19 mouse cellular contexts compared by ENCODE assay signal in genomic region chr1:105003786-105004185, GRCm38 (mm10).
A peak's percentile ranks its signal among the peaks of the same experiment; 100 is the strongest.
DNase-seq lines count a peak whose midpoint lies in the region; ATAC-seq and TF ChIP-seq lines count a peak whose summit lies in the region.
"Had no signal": no experiment of that assay in that cellular context is flagged by ENCODE, and none has a peak within 500 bp of the region (broad histone marks: within the 10 kb centered on the region; RNA-seq: fewer than 3 reads in every experiment).

No protein-coding gene starts in this region.

- no peaks in the 10 kb centered on the region for H3K4me1 ChIP-seq in kidney, adult 2 months (ENCODE audit: control insufficient read depth, insufficient read depth, low read length)
- H3K4me1 ChIP-seq: forebrain, embryonic 10.5 days; heart, embryonic 12.5 days; liver, embryonic 13.5 days had no signal

- no peak for TF ChIP-seq POLR2A in kidney, adult 2 months (IDR thresholded peaks at IDR 0.05; ENCODE audit: low read depth, low read length)

- H3K27me3 ChIP-seq in kidney, adult 2 months (replicated peaks; ENCODE audit: control insufficient read depth, insufficient read depth, low read length) = no peaks in the 10 kb centered on the region
- H3K27me3 ChIP-seq: heart, embryonic 12.5 days; liver, embryonic 13.5 days had no signal

- ATAC-seq in frontal cortex, adult (ENCODE audit: low TSS enrichment) = peak; percentile 84
- ATAC-seq: forebrain, postnatal 0 days; inflammation-experienced regulatory T-cells, adult 6 months had no signal

- H3K36me3 ChIP-seq in kidney, adult 2 months (ENCODE audit: control insufficient read depth, insufficient read depth, low read length) = no peaks in the 10 kb centered on the region
- H3K36me3 ChIP-seq: forebrain, embryonic 10.5 days; heart, embryonic 12.5 days; liver, embryonic 13.5 days had no signal

- WGBS in kidney, adult 2 months = 94% methylated on average over 1 of the region's 1 CpGs

- no peak for TF ChIP-seq CTCF in left cerebral cortex, adult 2 months (IDR thresholded peaks at IDR 0.05)
- TF ChIP-seq CTCF in kidney, adult 2 months (conservative IDR thresholded peaks at IDR 0.05; ENCODE audit: insufficient read depth, insufficient read length, low read depth, low read length) = no peak

- intact Hi-C loops in left cerebral cortex, postnatal 4 days (cut with DNase I) = no loop called here
- intact Hi-C loops in left cerebral cortex, adult 2 months (cut with DNase I) = no loop called here

- no peak for DNase-seq in frontal cortex, postnatal 10 days (ENCODE audit: low spot score in 2 of 2)
- peak; percentile 38 for DNase-seq in left cerebral cortex, postnatal 4 days
- DNase-seq in left cerebral cortex, adult 2 months (ENCODE audit: extremely low spot score in 1 of 2, low spot score in 2 of 2) = no peak
- DNase-seq in cerebellum, adult 8-10 months = peak; percentile 56
- peak; percentile 41 to 70 for DNase-seq in cerebellum, postnatal 36 days
- no peak for DNase-seq in kidney, adult 2 months
- DNase-seq in embryo, embryonic 11 days = no peak
- DNase-seq: adrenal gland, postnatal 25 days; forebrain, postnatal 0 days; kidney, adult 18-20 months; liver, embryonic 13.5 days; lung, adult 2 months; lung, postnatal 14 days; right cerebral cortex, postnatal 25 days had no signal

- no peak overlapping the region for H3K27ac ChIP-seq in left cerebral cortex, adult 2 months
- no peak overlapping the region for H3K27ac ChIP-seq in kidney, adult 2 months (ENCODE audit: insufficient read depth, low read depth, low read length)
- H3K27ac ChIP-seq: forebrain, embryonic 10.5 days; kidney, postnatal 0 days; liver, embryonic 13.5 days had no signal

- no peak overlapping the region for H3K4me3 ChIP-seq in left cerebral cortex, adult 2 months
- H3K4me3 ChIP-seq in kidney, adult 2 months (ENCODE audit: insufficient read depth, low read depth, low read length) = no peak overlapping the region
- H3K4me3 ChIP-seq: forebrain, embryonic 10.5 days; heart, embryonic 12.5 days; liver, embryonic 13.5 days had no signal

Comparison
In these comparisons a context has a peak if more than half of its experiments do, and no peak if none do; other contexts are left out.
1. DNase-seq: peak in left cerebral cortex, postnatal 4 days (single experiment), cerebellum, adult 8-10 months (single experiment) and cerebellum, postnatal 36 days (2 of 2); none in frontal cortex, postnatal 10 days (0 of 2), left cerebral cortex, adult 2 months (0 of 2), kidney, adult 2 months (single experiment) and embryo, embryonic 11 days (single experiment).